Mouse (Mus musculus) kidney, postnatal 4 days (tissue): ENCODE measurements at regions not wholly inside any gene's neighbourhood (a gene's known extent, or its start where the extent isn't known, plus 50 kb on each side); places are given as distances from the start of the nearest gene placed in this dataset.

Experiments
- DNase-seq, 2 experiments: peaks; one replicate each; pipeline ENCODE4 v3.0.0; 2021; ENCODE audit warnings: mixed read lengths in 2 of 2

GRCm38 (mm10) chr5:111898482-111898881 is 164.8 kb downstream of the Gm26897 start:
- DNase-seq: no peak

- DNase-seq: no peak
These were observed 167.5 kb downstream of the Gm26897 start for GRCm38 (mm10) chr5:111901197-111901596.

- DNase-seq: peak; percentile 86 to 89
These were observed 168.0 kb downstream of the Gm26897 start for GRCm38 (mm10) chr5:111901678-111902077.

- DNase-seq: no peak
These were observed 174.4 kb downstream of the Gm26897 start for GRCm38 (mm10) chr5:111908085-111908484.

- DNase-seq: no peak
These were observed 176.8 kb downstream of the Gm26897 start for GRCm38 (mm10) chr5:111910514-111910913.

- DNase-seq: peak in 1 of 2 experiments; percentile 10
These were observed 179.6 kb downstream of the Gm26897 start for GRCm38 (mm10) chr5:111913354-111913753.

- no peak for DNase-seq
These were observed 180.6 kb downstream of the Gm26897 start for GRCm38 (mm10) chr5:111914296-111914695.

- no peak for DNase-seq
These were observed 184.0 kb downstream of the Gm26897 start for GRCm38 (mm10) chr5:111917643-111918252.

GRCm38 (mm10) chr5:111918888-111919287 is 185.2 kb downstream of the Gm26897 start:
- no peak for DNase-seq

- peak; percentile 48 to 60 for DNase-seq
These were observed 189.4 kb downstream of the Gm26897 start for GRCm38 (mm10) chr5:111922991-111923701.

- no peak for DNase-seq
These were observed 192.0 kb downstream of the Gm26897 start for GRCm38 (mm10) chr5:111925757-111926156.

- peak; percentile 11 to 19 for DNase-seq
These were observed 195.7 kb downstream of the Gm26897 start for GRCm38 (mm10) chr5:111929180-111929990.

- no peak for DNase-seq
These were observed 196.2 kb downstream of the Gm26897 start for GRCm38 (mm10) chr5:111929991-111930339.

- peak in 1 of 2 experiments; percentile 11 for DNase-seq
These were observed 198.0 kb downstream of the Gm26897 start for GRCm38 (mm10) chr5:111931733-111932132.

- DNase-seq: no peak
These were observed 201.8 kb downstream of the Gm26897 start for GRCm38 (mm10) chr5:111935381-111936134.

GRCm38 (mm10) chr5:111941831-111942230 is 208.1 kb downstream of the Gm26897 start:
- no peak for DNase-seq

GRCm38 (mm10) chr5:111942792-111943191 is 209.1 kb downstream of the Gm26897 start:
- no peak for DNase-seq

GRCm38 (mm10) chr5:111943337-111944162 is 209.8 kb downstream of the Gm26897 start:
- no peak for DNase-seq

- DNase-seq: peak; percentile 27 to 33
These were observed 210.7 kb downstream of the Gm26897 start for GRCm38 (mm10) chr5:111944273-111944971.

- no peak for DNase-seq
These were observed 211.2 kb downstream of the Gm26897 start for GRCm38 (mm10) chr5:111944972-111945285.

- DNase-seq: no peak
These were observed 212.6 kb downstream of the Gm26897 start for GRCm38 (mm10) chr5:111946281-111946680.
